In genomic region chr14:29060679-29061078, GRCm38 (mm10) we compare ENCODE assay signal across 36 mouse cellular contexts. TPM values are rescaled to one million over a fixed set of nuclear protein-coding genes. Genes with fewer than 3 reads are reported as not detected.
DNase-seq lines count a peak whose midpoint lies in the region; ATAC-seq and TF ChIP-seq lines count a peak whose summit lies in the region.
"Had no signal": no experiment of that assay in that cellular context is flagged by ENCODE, and none has a peak within 500 bp of the region (broad histone marks: within the 10 kb centered on the region; RNA-seq: fewer than 3 reads in every experiment).

No protein-coding gene starts in this region.

- H3K9ac ChIP-seq in liver, embryonic 11.5 days (ENCODE audit: low read depth, low read length): no peak overlapping the region
- H3K9ac ChIP-seq: embryonic facial prominence, embryonic 12.5 days; forebrain, embryonic 13.5 days; heart, embryonic 12.5 days; liver, embryonic 15.5 days; lung, embryonic 15.5 days; midbrain, embryonic 12.5 days had no signal

- no peak overlapping the region for H3K4me2 ChIP-seq in liver, embryonic 11.5 days
- H3K4me2 ChIP-seq: embryonic facial prominence, embryonic 12.5 days; forebrain, embryonic 13.5 days; heart, embryonic 12.5 days; liver, embryonic 15.5 days; lung, embryonic 15.5 days; midbrain, embryonic 12.5 days had no signal

- H3K36me3 ChIP-seq in liver, embryonic 11.5 days (ENCODE audit: control insufficient read depth, insufficient read depth, low read length): no peaks in the 10 kb centered on the region
- H3K36me3 ChIP-seq: embryonic facial prominence, embryonic 12.5 days; heart, embryonic 12.5 days; liver, embryonic 15.5 days; lung, embryonic 15.5 days; midbrain, embryonic 12.5 days had no signal

- ATAC-seq in Patski: no peak
- no peak for ATAC-seq in liver, embryonic 11.5 days (replicated peaks; ENCODE audit: low FRiP score)
- ATAC-seq: forebrain, embryonic 13.5 days; intestine, embryonic 16.5 days had no signal

- no peak overlapping the region for H3K27ac ChIP-seq in liver, embryonic 11.5 days (ENCODE audit: low read depth, low read length)
- H3K27ac ChIP-seq: embryonic facial prominence, embryonic 12.5 days; forebrain, embryonic 13.5 days; gastrocnemius, adult 2 months; heart, adult 2 months; kidney, postnatal 0 days; liver, embryonic 15.5 days; lung, embryonic 15.5 days; midbrain, embryonic 12.5 days had no signal

- CTCF ChIA-PET in Patski (lab: Charles Lee): interaction anchor here (0.9 to 1.7 kb wide), 5 partner anchors 10 to 26 kb away, joined by 3 to 4 read pairs (median 3); no protein-coding TSS in a partner anchor

- no peaks in the 10 kb centered on the region for H3K4me1 ChIP-seq in liver, embryonic 11.5 days (replicated peaks; ENCODE audit: control insufficient read depth, insufficient read depth, low read length)
- H3K4me1 ChIP-seq: forebrain, embryonic 13.5 days; heart, embryonic 12.5 days; liver, embryonic 15.5 days; lung, embryonic 15.5 days; megakaryocyte, embryonic 14.5 days; midbrain, embryonic 12.5 days had no signal

- no peak overlapping the region for H3K4me3 ChIP-seq in liver, embryonic 11.5 days (ENCODE audit: low read depth, low read length)
- H3K4me3 ChIP-seq: embryonic facial prominence, embryonic 12.5 days; forebrain, embryonic 13.5 days; gastrocnemius, adult 2 months; heart, adult 2 months; heart, embryonic 12.5 days; liver, embryonic 15.5 days; lung, embryonic 15.5 days; megakaryocyte, embryonic 14.5 days; midbrain, embryonic 12.5 days had no signal

- intact Hi-C loops in heart, postnatal 10 days (cut with DNase I): no loop called here

- peak; percentile 13 to 25 for DNase-seq in cerebellum, postnatal 10 days
- no peak for DNase-seq in cerebellum, postnatal 25 days
- peak; percentile 17 to 19 for DNase-seq in heart, postnatal 10 days
- DNase-seq in heart, postnatal 4 days: no peak
- peak; percentile 33 for DNase-seq in Patski (ENCODE audit: low read depth, low spot score)
- DNase-seq in layer of hippocampus, adult 9-11 months: peak; percentile 36
- DNase-seq in liver, embryonic 11.5 days (ENCODE audit: low spot score): no peak
- DNase-seq in kidney, postnatal 36 days: no peak
- DNase-seq: adrenal gland, postnatal 25 days; cerebellum, adult 2 months; cerebellum, postnatal 36 days; gastrocnemius, adult 2 months; gastrocnemius, postnatal 36 days; heart, adult 2 months; kidney, adult 8-10 months; liver; lung, postnatal 36 days; retina, postnatal 1 day; right cerebral cortex, postnatal 14 days had no signal

- in situ Hi-C loops in Patski (cut with MboI; ENCODE audit: low pct_unique_long_range_greater_than_20kb): no loop called here

- TF ChIP-seq CTCF in Patski (IDR thresholded peaks at IDR 0.05): no peak

- no peaks in the 10 kb centered on the region for H3K27me3 ChIP-seq in Patski
- no peaks in the 10 kb centered on the region for H3K27me3 ChIP-seq in liver, embryonic 11.5 days (replicated peaks; ENCODE audit: control insufficient read depth, insufficient read depth, low read length)
- H3K27me3 ChIP-seq: CH12.LX; embryonic facial prominence, embryonic 12.5 days; forebrain, embryonic 13.5 days; liver, embryonic 15.5 days; lung, embryonic 15.5 days; megakaryocyte, embryonic 14.5 days; midbrain, embryonic 12.5 days had no signal

- no peaks in the 10 kb centered on the region for H3K9me3 ChIP-seq in liver, embryonic 11.5 days (ENCODE audit: control insufficient read depth, low read length)
- H3K9me3 ChIP-seq: embryonic facial prominence, embryonic 12.5 days; forebrain, embryonic 13.5 days; heart, embryonic 12.5 days; liver, embryonic 15.5 days; lung, embryonic 15.5 days; midbrain, embryonic 12.5 days had no signal

- POLR2A ChIA-PET in Patski (lab: Charles Lee): no interaction called here

RNA-seq across cellular contexts. Expression of gene Lrtm1, which starts 42.7 kb away (rescaled TPM):
- 100 to 1,000 TPM; 112 to 117 TPM for total RNA-seq in heart, postnatal 10 days (2021)
- total RNA-seq in heart, postnatal 4 days (2021): 10 to 100 TPM; 57.1 to 61.9 TPM
- not detected for polyA plus RNA-seq in Patski (2021)
- 0.10 TPM in 1 of 2 replicates, not detected in the other for polyA plus RNA-seq in liver, embryonic 11.5 days (2014; fragmentation: Nextera tagmentation; extraction: Ambion mirVana)
- total RNA-seq: CH12.LX; ES-E14; left cerebral cortex, adult 18-20 months; left cerebral cortex, postnatal 14 days had no signal
- polyA plus RNA-seq: C2C12; cerebellum, adult 2 months; frontal cortex, adult 2 months; intestine, embryonic 16.5 days; lung, embryonic 15.5 days; small intestine, adult 2 months; stomach, embryonic 14.5 days had no signal

Comparison
In these comparisons a context has a peak if more than half of its experiments do, and no peak if none do; other contexts are left out.
1. DNase-seq: peak in cerebellum, postnatal 10 days (2 of 2), heart, postnatal 10 days (2 of 2), Patski (single experiment) and layer of hippocampus, adult 9-11 months (single experiment); none in cerebellum, postnatal 25 days (0 of 2), heart, postnatal 4 days (single experiment), liver, embryonic 11.5 days (single experiment) and kidney, postnatal 36 days (0 of 2).